Mouse (Mus musculus): ENCODE measurements around the gene Cbfa2t2.

DNA sequence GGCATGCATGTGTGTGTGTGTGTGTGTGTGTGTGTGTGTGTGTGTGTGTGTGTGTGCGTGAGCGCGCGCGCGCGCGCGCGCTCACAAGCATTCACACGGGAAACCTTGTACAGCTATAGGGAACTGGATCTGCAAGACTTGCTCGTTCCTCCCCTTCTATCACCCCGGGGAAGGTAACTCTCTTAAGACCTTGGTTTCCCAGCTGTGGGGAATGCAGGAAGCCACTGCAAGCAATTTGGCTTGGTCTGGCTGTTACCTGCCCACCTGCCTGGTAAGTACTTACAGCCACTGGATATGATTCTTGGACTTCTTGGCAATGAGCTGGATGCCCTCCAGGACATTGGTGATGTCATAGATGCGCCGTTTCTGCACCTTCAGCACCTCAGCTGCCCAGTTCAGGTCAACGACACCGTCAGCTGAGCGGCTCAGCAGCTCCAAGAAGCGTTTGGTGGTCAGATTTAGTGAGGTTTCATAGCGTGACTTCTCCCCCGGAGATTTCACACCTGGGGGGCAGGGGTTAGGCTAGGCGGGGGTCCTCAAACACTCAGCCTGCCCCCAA is 127.4 kb downstream of the Cbfa2t2 start:
- TF ChIP-seq CTCF (IDR thresholded peaks at IDR 0.05; ENCODE audit: low read depth, low read length) (no peak), POLR2A (IDR thresholded peaks at IDR 0.05; ENCODE audit: extremely low read depth, insufficient read depth, low read length) (no peak)

Measured in liver, adult 2 months (tissue).